Mouse (Mus musculus): Measurements from ENCODE around the gene Neu1.
"Not testable (repeated sequence)": the region's sequence is repeated elsewhere in the genome, so short reads cannot be mapped to it uniquely, and the experiment has no call there.

DNA sequence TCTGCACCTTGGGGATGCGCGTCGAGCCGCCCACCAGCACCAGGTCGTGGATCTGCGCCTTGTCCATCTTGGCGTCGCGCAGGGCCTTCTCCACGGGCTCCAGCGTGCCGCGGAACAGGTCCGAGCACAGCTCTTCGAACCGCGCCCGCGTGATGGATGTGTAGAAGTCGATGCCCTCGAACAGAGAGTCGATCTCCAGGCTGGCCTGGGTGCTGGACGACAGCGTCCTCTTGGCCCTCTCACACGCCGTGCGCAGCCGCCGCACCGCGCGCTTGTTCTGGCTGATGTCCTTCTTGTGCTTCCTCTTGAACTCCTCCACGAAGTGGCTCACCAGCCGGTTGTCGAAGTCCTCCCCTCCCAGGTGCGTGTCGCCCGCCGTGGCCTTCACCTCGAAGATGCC, 26.9 kb downstream of the Neu1 start:
- TF ChIP-seq POLR2A (IDR thresholded peaks at IDR 0.05; ENCODE audit: control insufficient read depth, low read depth, low read length); CTCF (IDR thresholded peaks at IDR 0.05; ENCODE audit: control insufficient read depth, insufficient read depth, insufficient replicate concordance, low read depth, low read length): not testable (repeated sequence)

Measured in testis, adult 2 months (tissue).